Mouse (Mus musculus) right cerebral cortex, postnatal 14 days (tissue): Measurements from ENCODE around the gene Pigl.

Experiments used
- DNase-seq: peaks from one replicate; pipeline ENCODE4 v3.0.0; 2022

Gene Pigl

GRCm38 (mm10) chr11:62537590-62537989 is 79.3 kb downstream of the Pigl start:
- no peak for DNase-seq

GRCm38 (mm10) chr11:62538321-62539088 is 80.2 kb downstream of the Pigl start:
- DNase-seq, result peak; percentile 58

GRCm38 (mm10) chr11:62539089-62539890 is 81.0 kb downstream of the Pigl start, which contains the start of gene Cenpv:
TSS of gene Cenpv (minus strand) at chr11:62539261.
- peak; percentile 77 for DNase-seq

- DNase-seq, result no peak
These were observed 81.9 kb downstream of the Pigl start for GRCm38 (mm10) chr11:62540167-62540566.

- DNase-seq, result no peak
These were observed 82.7 kb downstream of the Pigl start for GRCm38 (mm10) chr11:62540969-62541368.

GRCm38 (mm10) chr11:62541581-62541980 is 83.3 kb downstream of the Pigl start:
- no peak for DNase-seq

GRCm38 (mm10) chr11:62543991-62544390 is 85.7 kb downstream of the Pigl start:
- no peak for DNase-seq

- DNase-seq, result peak; percentile 38
These were observed 91.5 kb downstream of the Pigl start for GRCm38 (mm10) chr11:62549782-62550181.

- DNase-seq, result peak; percentile 27
These were observed 92.0 kb downstream of the Pigl start for GRCm38 (mm10) chr11:62550227-62550685.

- peak; percentile 100 for DNase-seq
These were observed 92.5 kb downstream of the Pigl start, which contains the start of gene Ubb for GRCm38 (mm10) chr11:62550727-62551225. TSS of gene Ubb (plus strand) at chr11:62551171.

GRCm38 (mm10) chr11:62551226-62552119 is 93.2 kb downstream of the Pigl start:
- DNase-seq, result peak; percentile 93

GRCm38 (mm10) chr11:62553186-62553585 is 94.9 kb downstream of the Pigl start:
- DNase-seq, result no peak

- DNase-seq, result no peak
These were observed 95.4 kb downstream of the Pigl start for GRCm38 (mm10) chr11:62553633-62554032.

- no peak for DNase-seq
These were observed 96.0 kb downstream of the Pigl start for GRCm38 (mm10) chr11:62554163-62554855.

- no peak for DNase-seq
These were observed 96.8 kb downstream of the Pigl start for GRCm38 (mm10) chr11:62554934-62555517.

GRCm38 (mm10) chr11:62555896-62556412 is 97.7 kb downstream of the Pigl start:
- no peak for DNase-seq

- DNase-seq, result no peak
These were observed 98.9 kb downstream of the Pigl start for GRCm38 (mm10) chr11:62557205-62557604.

GRCm38 (mm10) chr11:62558152-62558551 is 99.9 kb downstream of the Pigl start:
- DNase-seq, result no peak

- DNase-seq, result no peak
These were observed 100.8 kb downstream of the Pigl start for GRCm38 (mm10) chr11:62558961-62559646.

- no peak for DNase-seq
These were observed 102.3 kb downstream of the Pigl start for GRCm38 (mm10) chr11:62560463-62561016.
